Mouse (Mus musculus) cortical plate, adult 2 months (tissue): ENCODE data around the gene Itpr1.

Experiments
- CTCF ChIP-seq: fragments of 200-500 bp; IDR thresholded peaks from 2 replicates; pipeline ENCODE4 v1.5.1; 2011; ENCODE audit warnings: mild to moderate bottlenecking, control low read depth, low read length; ENCODE audit not compliant: insufficient read depth; ENCODE audit errors: extremely low read depth
- POLR2A ChIP-seq: fragments of 200-500 bp; IDR thresholded peaks from 2 replicates; pipeline ENCODE4 v1.6.1; 2011; ENCODE audit warnings: mild to moderate bottlenecking, low read length, control low read depth; ENCODE audit not compliant: insufficient read depth; ENCODE audit errors: extremely low read depth

- TF ChIP-seq POLR2A (no peak), CTCF (no peak)
These were observed 268.3 kb downstream of the Itpr1 start for GRCm38 (mm10) chr6:108481190-108481589.
